Mouse (Mus musculus): ENCODE data around the gene Pck2. TPM values are rescaled to one million over a fixed set of nuclear protein-coding genes. Genes with fewer than 3 reads are reported as not detected.

Pck2 gene
- total and polyA plus RNA-seq, 2 experiments from 2014 or later: 18.2 to 27.8 TPM

- peaks cover 13% of the 10 kb centered on the region for H3K36me3 ChIP-seq (ENCODE audit: insufficient read depth, low read length)
- DNase-seq (ENCODE audit: low spot score) (no peak), ATAC-seq (ENCODE audit: low FRiP score) (no peak)
- H3K9ac ChIP-seq (replicated peaks; ENCODE audit: low read length, poor library complexity, severe bottlenecking): no peak overlapping the region
- H3K27me3 ChIP-seq (ENCODE audit: insufficient read depth, low read length): no peaks in the 10 kb centered on the region
- H3K9me3 ChIP-seq (ENCODE audit: low read length): no peaks in the 10 kb centered on the region
- H3K4me2 ChIP-seq (ENCODE audit: low read depth, low read length, poor library complexity, severe bottlenecking): no peak overlapping the region
- no peak overlapping the region for H3K4me3 ChIP-seq (ENCODE audit: low read depth, low read length)
- WGBS: 88% methylated on average over 23 of the region's 23 CpGs
- H3K27ac ChIP-seq (ENCODE audit: low read depth, low read length): no peak overlapping the region
- TF ChIP-seq CTCF (IDR thresholded peaks at IDR 0.05): peak; percentile 10; the same call in 1 of the 2 replicates
- no peaks in the 10 kb centered on the region for H3K4me1 ChIP-seq (ENCODE audit: insufficient read depth, low read length)
Measured at GRCm38 (mm10) chr14:55579511-55580496, 39.7 kb downstream of the Pck2 start.

DNA sequence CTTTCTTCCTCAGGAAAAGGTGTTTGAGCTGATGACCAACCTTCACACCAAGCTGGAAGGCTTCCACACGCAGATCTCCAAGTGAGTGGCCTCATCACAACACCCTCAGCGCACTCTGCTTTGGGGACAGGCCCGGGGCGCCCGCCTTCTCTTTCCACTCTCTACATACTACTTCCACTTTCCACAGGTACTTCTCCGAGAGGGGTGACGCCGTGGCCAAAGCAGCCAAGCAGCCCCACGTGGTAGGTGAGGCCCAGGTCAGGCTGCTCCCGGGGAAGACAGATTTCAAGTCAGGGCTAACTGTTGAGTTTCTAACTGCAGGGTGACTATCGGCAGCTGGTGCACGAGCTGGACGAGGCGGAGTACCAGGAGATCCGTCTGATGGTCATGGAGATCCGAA lies 40.7 kb downstream of the Pck2 start:
- ATAC-seq (ENCODE audit: low FRiP score) (no peak), DNase-seq (ENCODE audit: low spot score) (no peak)
- Histone ChIP-seq H3K4me3 (ENCODE audit: low read depth, low read length) (no peak overlapping the region), H3K27ac (ENCODE audit: low read depth, low read length) (no peak overlapping the region), H3K9me3 (ENCODE audit: low read length) (no peaks in the 10 kb centered on the region), H3K4me1 (ENCODE audit: insufficient read depth, low read length) (no peaks in the 10 kb centered on the region), H3K27me3 (ENCODE audit: insufficient read depth, low read length) (no peaks in the 10 kb centered on the region), H3K9ac (replicated peaks; ENCODE audit: low read length, poor library complexity, severe bottlenecking) (no peak overlapping the region), H3K36me3 (ENCODE audit: insufficient read depth, low read length) (peaks cover 13% of the 10 kb centered on the region), H3K4me2 (ENCODE audit: low read depth, low read length, poor library complexity, severe bottlenecking) (no peak overlapping the region)
- no peak for TF ChIP-seq CTCF (IDR thresholded peaks at IDR 0.05)
- WGBS: 94% methylated on average over 16 of the region's 16 CpGs

- H3K27me3 ChIP-seq (ENCODE audit: insufficient read depth, low read length): no peaks in the 10 kb centered on the region
- no peak overlapping the region for H3K9ac ChIP-seq (replicated peaks; ENCODE audit: low read length, poor library complexity, severe bottlenecking)
- no peaks in the 10 kb centered on the region for H3K9me3 ChIP-seq (ENCODE audit: low read length)
- no peak overlapping the region for H3K27ac ChIP-seq (ENCODE audit: low read depth, low read length)
- 62% methylated on average over 9 of the region's 9 CpGs for WGBS
- H3K36me3 ChIP-seq (ENCODE audit: insufficient read depth, low read length): peaks cover 13% of the 10 kb centered on the region
- H3K4me2 ChIP-seq (ENCODE audit: low read depth, low read length, poor library complexity, severe bottlenecking): no peak overlapping the region
- no peaks in the 10 kb centered on the region for H3K4me1 ChIP-seq (ENCODE audit: insufficient read depth, low read length)
- DNase-seq (ENCODE audit: low spot score): no peak
- H3K4me3 ChIP-seq (ENCODE audit: low read depth, low read length): no peak overlapping the region
- peak; percentile 56 for TF ChIP-seq CTCF (IDR thresholded peaks at IDR 0.05)
- ATAC-seq (ENCODE audit: low FRiP score): no peak
Measured at GRCm38 (mm10) chr14:55581981-55582681, 42.1 kb downstream of the Pck2 start.

DNA sequence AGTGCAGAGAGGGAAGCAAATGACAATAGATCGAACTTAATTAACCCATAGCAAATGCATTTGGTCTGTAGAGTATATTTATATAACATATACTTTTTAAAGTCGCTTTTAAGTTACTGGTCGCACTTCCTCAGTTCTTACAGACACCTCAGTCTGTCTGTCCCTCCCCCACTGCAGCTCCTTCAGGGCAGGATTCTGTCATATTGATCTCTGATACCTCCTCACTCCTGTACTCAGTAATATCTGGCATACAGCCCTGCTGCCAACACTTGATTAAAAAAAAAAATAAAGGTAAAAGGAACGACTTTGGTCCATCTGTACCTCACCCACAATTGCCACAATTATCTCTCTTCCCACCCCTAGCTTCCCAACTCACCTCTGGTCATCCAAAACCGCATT lies 44.2 kb downstream of the Pck2 start:
- no peak for DNase-seq (ENCODE audit: low spot score)
- no peak for ATAC-seq (ENCODE audit: low FRiP score)
- WGBS: 37% methylated on average over 5 of the region's 5 CpGs
- Histone ChIP-seq H3K36me3 (ENCODE audit: insufficient read depth, low read length) (peaks cover 19% of the 10 kb centered on the region), H3K9me3 (ENCODE audit: low read length) (no peaks in the 10 kb centered on the region), H3K4me2 (ENCODE audit: low read depth, low read length, poor library complexity, severe bottlenecking) (peak overlapping the region; percentile 80), H3K9ac (replicated peaks; ENCODE audit: low read length, poor library complexity, severe bottlenecking) (peak overlapping the region; percentile 79), H3K4me3 (ENCODE audit: low read depth, low read length) (peak overlapping the region; percentile 53), H3K4me1 (ENCODE audit: insufficient read depth, low read length) (no peaks in the 10 kb centered on the region), H3K27me3 (ENCODE audit: insufficient read depth, low read length) (no peaks in the 10 kb centered on the region), H3K27ac (ENCODE audit: low read depth, low read length) (peak overlapping the region; percentile 67; the same call in 1 of the 2 replicates)
- no peak for TF ChIP-seq CTCF (IDR thresholded peaks at IDR 0.05)

- peaks cover 19% of the 10 kb centered on the region for H3K36me3 ChIP-seq (ENCODE audit: insufficient read depth, low read length)
- peak within 1 kb of the TSS; percentile 80 for H3K4me2 ChIP-seq (ENCODE audit: low read depth, low read length, poor library complexity, severe bottlenecking)
- 0 out of 2 replicates have a peak, but pooled peaks have one; percentile 12 for TF ChIP-seq CTCF (IDR thresholded peaks at IDR 0.05)
- peak within 1 kb of the TSS; percentile 67 for H3K27ac ChIP-seq (ENCODE audit: low read depth, low read length)
- peak; percentile 72 for ATAC-seq (ENCODE audit: low FRiP score)
- WGBS: 3% methylated on average over 43 of the region's 43 CpGs
- DNase-seq (ENCODE audit: low spot score): peak; percentile 66
- peak within 1 kb of the TSS; percentile 53 for H3K4me3 ChIP-seq (ENCODE audit: low read depth, low read length)
- H3K9ac ChIP-seq (replicated peaks; ENCODE audit: low read length, poor library complexity, severe bottlenecking): peak within 1 kb of the TSS; percentile 79
- H3K4me1 ChIP-seq (ENCODE audit: insufficient read depth, low read length): no peaks in the 10 kb centered on the region
- no peaks in the 10 kb centered on the region for H3K9me3 ChIP-seq (ENCODE audit: low read length)
- H3K27me3 ChIP-seq (ENCODE audit: insufficient read depth, low read length): no peaks in the 10 kb centered on the region
Measured at GRCm38 (mm10) chr14:55584702-55585565, 44.9 kb downstream of the Pck2 start, which contains the start of gene Emc9. Gene Emc9, minus strand, starts transcription at chr14:55585302.
